Mouse (Mus musculus) urinary bladder, adult 2 months (tissue): ENCODE measurements around the gene Gnmt. TPM values are rescaled to one million over a fixed set of nuclear protein-coding genes. Genes with fewer than 3 reads are reported as not detected.

ENCODE experiments used
- polyA plus RNA-seq: library from polyadenylated mRNA; depleted of rRNA; stranded (reverse); fragments of >200 nt; gene quantifications from 2 replicates; pipeline ENCODE4 v1.2.3, GENCODE M21; 2012; rRNA removed

The Gnmt gene
- polyA plus RNA-seq, 1 experiment, result 0.78 TPM

Other genes with a start within 250 kb of the Gnmt start
- 0.06 and 0.07 TPM in 2 replicates for gene Ttbk1, start 241.5 kb downstream of the Gnmt start, polyA plus RNA-seq
- 6.1 and 7.0 TPM in 2 replicates for gene Dnph1, start 232.5 kb downstream of the Gnmt start, polyA plus RNA-seq
- gene Cul9, start 182.8 kb downstream of the Gnmt start, polyA plus RNA-seq, result 22.9 and 29.3 TPM in 2 replicates
- gene Srf, start 173.0 kb downstream of the Gnmt start, polyA plus RNA-seq, result 122 and 145 TPM in 2 replicates
- 14.9 and 21.1 TPM in 2 replicates for gene Ptk7, start 99.7 kb downstream of the Gnmt start, polyA plus RNA-seq
- 16.5 and 21.6 TPM in 2 replicates for gene Klc4, start 83.1 kb downstream of the Gnmt start, polyA plus RNA-seq
- gene Mrpl2, start 82.9 kb downstream of the Gnmt start, polyA plus RNA-seq, result 49.8 and 54.6 TPM in 2 replicates
- gene Cul7, start 78.8 kb downstream of the Gnmt start, polyA plus RNA-seq, result 23.5 and 29.9 TPM in 2 replicates
- gene Rrp36, start 54.8 kb downstream of the Gnmt start, polyA plus RNA-seq, result 37.1 and 44.6 TPM in 2 replicates
- gene Mea1, start 50.4 kb downstream of the Gnmt start, polyA plus RNA-seq, result 99.0 and 106 TPM in 2 replicates
- gene Klhdc3, start 48.3 kb downstream of the Gnmt start, polyA plus RNA-seq, result 56.6 and 59.4 TPM in 2 replicates
- gene Ppp2r5d, start 24.1 kb downstream of the Gnmt start, polyA plus RNA-seq, result 42.6 and 46.2 TPM in 2 replicates
- gene Pex6, start 17.7 kb downstream of the Gnmt start, polyA plus RNA-seq, result 30.1 and 34.3 TPM in 2 replicates
- 64.3 and 66.7 TPM in 2 replicates for gene Cnpy3, start 23.0 kb upstream of the Gnmt start, polyA plus RNA-seq
- 0.06 TPM in 1 of 2 replicates, not detected in the other for gene Ptcra, start 34.5 kb upstream of the Gnmt start, polyA plus RNA-seq
- 38.8 and 48.8 TPM in 2 replicates for gene 2310039H08Rik, start 43.5 kb upstream of the Gnmt start, polyA plus RNA-seq
- 66.8 and 70.0 TPM in 2 replicates for gene Rpl7l1, start 53.5 kb upstream of the Gnmt start, polyA plus RNA-seq
- gene Bicral, start 129.3 kb upstream of the Gnmt start, polyA plus RNA-seq, result 9.1 and 15.2 TPM in 2 replicates
- 20.3 and 21.5 TPM in 2 replicates for gene Tbcc, start 161.5 kb upstream of the Gnmt start, polyA plus RNA-seq
- not detected in 2 replicates for gene Prph2, start 181.3 kb upstream of the Gnmt start, polyA plus RNA-seq